Mouse (Mus musculus) heart, embryonic 11.5 days (tissue): ENCODE measurements around the gene Foxm1. TPM values are rescaled to one million over a fixed set of nuclear protein-coding genes. Genes with fewer than 3 reads are reported as not detected.

Source experiments
- ATAC-seq: fragments of 200-750 bp; cut with Nextera tagmentation; replicated peaks from 2 replicates; pipeline ENCODE4 v1.8.0; 2017; ENCODE audit warnings: moderate library complexity; ENCODE audit not compliant: insufficient number of reproducible peaks, low FRiP score, low TSS enrichment
- H3K27ac ChIP-seq: fragments of 300-500 bp; sonication (generic); 2 replicates; pipeline ENCODE4 v1.5.1; 2014; ENCODE audit warnings: mild to moderate bottlenecking, low read depth, low read length
- H3K27me3 ChIP-seq: fragments of 300-500 bp; sonication (generic); 2 replicates; pipeline ENCODE4 v1.6.1; 2014; ENCODE audit warnings: mild to moderate bottlenecking, low read length, mixed read lengths; ENCODE audit not compliant: control insufficient read depth, insufficient read depth
- H3K36me3 ChIP-seq: fragments of 300-500 bp; sonication (generic); 2 replicates; pipeline ENCODE4 v1.6.1; 2014; ENCODE audit warnings: mild to moderate bottlenecking, low read length, moderate library complexity, mixed read lengths; ENCODE audit not compliant: control insufficient read depth, insufficient read depth
- H3K4me1 ChIP-seq: fragments of 300-500 bp; sonication (generic); 2 replicates; pipeline ENCODE4 v1.6.1; 2014; ENCODE audit warnings: low read length; ENCODE audit not compliant: control insufficient read depth, insufficient read depth
- H3K4me2 ChIP-seq: fragments of 300-500 bp; sonication (generic); 2 replicates; pipeline ENCODE4 v1.6.1; 2014; ENCODE audit warnings: mild to moderate bottlenecking, moderate library complexity
- H3K4me3 ChIP-seq: fragments of 300-500 bp; sonication (generic); 2 replicates; pipeline ENCODE4 v1.5.1; 2014; ENCODE audit warnings: low read depth, low read length
- H3K9ac ChIP-seq: fragments of 300-500 bp; sonication (generic); 2 replicates; pipeline ENCODE4 v1.6.1; 2014; ENCODE audit warnings: mild to moderate bottlenecking, low read depth, low read length, moderate library complexity
- H3K9me3 ChIP-seq: fragments of 300-500 bp; sonication (generic); replicated peaks from 2 replicates; pipeline ENCODE4 v1.6.1; 2016; ENCODE audit warnings: low read length; ENCODE audit not compliant: control insufficient read depth
- WGBS: fragments of 180-500 bp; shearing (Covaris S2); extraction: QIAGEN DNeasy Blood & Tissue Kit; methylation state at CpG from one replicate; pipeline ENCODE4 v1.1.7; 2014; ENCODE audit not compliant: insufficient replicate concordance; 5-methylcytosine and 5-hydroxymethylcytosine counted together
- polyA plus RNA-seq: library from polyadenylated mRNA; unstranded; fragments of >200 nt; fragmentation: Nextera tagmentation; extraction: Ambion mirVana; gene quantifications from 2 replicates; pipeline ENCODE4 v1.2.1, GENCODE M21; 2014

The Foxm1 gene
- polyA plus RNA-seq, 1 experiment from 2014 or later, result 23.1 TPM

- WGBS, result 75% methylated on average over 10 of the region's 10 CpGs
- no peak overlapping the region for H3K4me3 ChIP-seq
- no peak overlapping the region for H3K27ac ChIP-seq
- no peaks in the 10 kb centered on the region for H3K36me3 ChIP-seq
- no peak overlapping the region for H3K9ac ChIP-seq
- H3K4me1 ChIP-seq, result no peaks in the 10 kb centered on the region
- no peak for ATAC-seq
- H3K4me2 ChIP-seq, result no peak overlapping the region
- H3K27me3 ChIP-seq, result no peaks in the 10 kb centered on the region
- H3K9me3 ChIP-seq, result no peaks in the 10 kb centered on the region
These were observed 17.1 kb upstream of the Foxm1 start for GRCm38 (mm10) chr6:128345623-128346022.

DNA sequence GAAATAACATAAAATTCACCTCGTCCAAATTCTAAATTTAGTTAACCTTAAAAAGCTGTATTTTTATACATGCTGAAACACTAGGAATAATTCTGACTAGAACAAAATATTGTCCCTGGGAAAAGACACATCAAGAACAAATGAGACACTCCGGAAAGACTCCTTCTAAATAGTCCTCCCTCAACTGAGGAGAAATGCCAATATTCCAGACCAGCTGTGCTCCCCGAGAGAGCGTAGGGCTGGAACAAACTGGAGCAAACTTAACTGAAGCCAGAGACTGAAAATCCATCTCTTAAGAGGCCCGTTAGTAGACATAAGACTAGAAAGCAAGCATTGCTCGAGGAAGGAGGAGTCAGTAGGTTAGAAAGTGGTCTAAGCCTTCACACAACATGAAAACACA lies 16.0 kb upstream of the Foxm1 start:
- H3K4me2 ChIP-seq, result no peak overlapping the region
- 91% methylated on average over 6 of the region's 6 CpGs for WGBS
- no peak overlapping the region for H3K9ac ChIP-seq
- H3K4me1 ChIP-seq, result no peaks in the 10 kb centered on the region
- no peaks in the 10 kb centered on the region for H3K9me3 ChIP-seq
- H3K27me3 ChIP-seq, result no peaks in the 10 kb centered on the region
- 0 out of 2 replicates have a peak, but pooled peaks cover 2% of the 10 kb centered on the region for H3K36me3 ChIP-seq
- H3K4me3 ChIP-seq, result no peak overlapping the region
- no peak for ATAC-seq
- no peak overlapping the region for H3K27ac ChIP-seq

- 0 out of 2 replicates have a peak, but pooled peaks cover 3% of the 10 kb centered on the region for H3K4me1 ChIP-seq
- no peak overlapping the region for H3K27ac ChIP-seq
- H3K9ac ChIP-seq, result no peak overlapping the region
- ATAC-seq, result no peak
- no peak overlapping the region for H3K4me2 ChIP-seq
- no peak overlapping the region for H3K4me3 ChIP-seq
- H3K36me3 ChIP-seq, result 0 out of 2 replicates have a peak, but pooled peaks cover 2% of the 10 kb centered on the region
- H3K9me3 ChIP-seq, result no peaks in the 10 kb centered on the region
- H3K27me3 ChIP-seq, result no peaks in the 10 kb centered on the region
- 63% methylated on average over 7 of the region's 7 CpGs for WGBS
These were observed 13.1 kb upstream of the Foxm1 start for GRCm38 (mm10) chr6:128349711-128350110.

GRCm38 (mm10) chr6:128354140-128354539 lies 8.6 kb upstream of the Foxm1 start:
- Histone ChIP-seq H3K9me3 (no peaks in the 10 kb centered on the region), H3K4me2 (no peak overlapping the region), H3K4me1 (0 out of 2 replicates have a peak, but pooled peaks cover 4% of the 10 kb centered on the region), H3K4me3 (no peak overlapping the region), H3K27ac (no peak overlapping the region), H3K36me3 (peaks cover 13% of the 10 kb centered on the region; the same call in 1 of the 2 replicates), H3K9ac (no peak overlapping the region), H3K27me3 (no peaks in the 10 kb centered on the region)
- no peak for ATAC-seq
- WGBS, result 58% methylated on average over 3 of the region's 3 CpGs

DNA sequence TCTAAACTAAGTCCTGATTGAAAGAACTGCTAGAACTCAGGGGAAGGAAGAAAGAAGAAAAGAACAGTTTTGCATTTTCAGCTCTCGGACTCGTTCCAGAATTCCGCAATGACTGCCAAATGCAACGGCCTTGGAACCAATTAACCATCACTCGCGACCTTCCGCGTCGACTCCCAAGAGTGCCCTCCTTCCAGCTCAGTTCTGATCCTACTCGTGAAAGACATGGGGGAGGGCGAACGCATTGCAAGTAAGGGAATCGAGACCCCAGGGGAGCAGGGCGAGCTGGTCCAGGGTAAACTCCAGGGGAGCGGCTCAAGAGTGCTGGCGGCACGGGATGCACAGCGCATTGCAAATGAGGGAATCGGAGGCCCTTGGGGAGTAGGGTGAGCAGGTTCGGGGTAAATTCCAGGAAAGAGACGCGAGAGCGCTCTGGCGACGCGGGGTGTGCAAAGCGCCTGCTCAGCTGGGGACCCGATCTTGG lies 7.5 kb upstream of the Foxm1 start:
- no peaks in the 10 kb centered on the region for H3K9me3 ChIP-seq
- H3K27ac ChIP-seq, result peak overlapping the region; percentile 73
- H3K4me3 ChIP-seq, result peak overlapping the region; percentile 65
- H3K27me3 ChIP-seq, result no peaks in the 10 kb centered on the region
- under 1% methylated on average over 26 of the region's 28 CpGs for WGBS
- peak; percentile 46 for ATAC-seq
- H3K9ac ChIP-seq, result peak overlapping the region; percentile 73
- H3K4me2 ChIP-seq, result peak overlapping the region; percentile 84
- peaks cover 4% of the 10 kb centered on the region; the same call in 1 of the 2 replicates for H3K4me1 ChIP-seq
- H3K36me3 ChIP-seq, result peaks cover 13% of the 10 kb centered on the region; the same call in 1 of the 2 replicates

GRCm38 (mm10) chr6:128355726-128356416 lies 6.9 kb upstream of the Foxm1 start, which contains the start of gene Tulp3:
TSS of gene Tulp3 (minus strand) at chr6:128355851.
- no peaks in the 10 kb centered on the region for H3K9me3 ChIP-seq
- no peaks in the 10 kb centered on the region for H3K27me3 ChIP-seq
- peak within 1 kb of the TSS; percentile 73 for H3K9ac ChIP-seq
- peak; percentile 99 for ATAC-seq
- peak within 1 kb of the TSS; percentile 65 for H3K4me3 ChIP-seq
- under 1% methylated on average over 34 of the region's 42 CpGs for WGBS
- H3K36me3 ChIP-seq, result peaks cover 12% of the 10 kb centered on the region; the same call in 1 of the 2 replicates
- peaks cover 4% of the 10 kb centered on the region; the same call in 1 of the 2 replicates for H3K4me1 ChIP-seq
- H3K4me2 ChIP-seq, result peak within 1 kb of the TSS; percentile 84
- H3K27ac ChIP-seq, result peak within 1 kb of the TSS; percentile 73

DNA sequence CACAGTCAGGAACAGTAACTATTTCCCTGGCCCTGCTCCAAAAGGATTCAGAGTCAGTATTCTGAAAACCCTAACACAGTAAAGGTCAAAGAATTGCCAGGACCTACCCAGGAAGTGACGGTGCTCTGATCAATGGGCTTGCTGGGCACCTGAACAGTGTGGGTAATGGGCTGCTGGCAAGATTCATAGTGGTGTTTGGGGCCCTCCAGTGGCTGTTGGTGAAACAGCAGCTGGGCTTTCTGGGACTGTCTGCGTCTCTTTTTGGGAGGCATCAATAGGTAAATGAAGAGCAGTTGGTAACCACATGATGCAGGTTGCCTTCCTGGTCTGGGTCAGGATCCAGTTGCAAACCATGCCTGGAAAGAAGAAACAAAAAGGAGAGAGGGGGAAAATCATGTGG lies 3.8 kb upstream of the Foxm1 start:
- WGBS, result 41% methylated on average over 2 of the region's 2 CpGs

GRCm38 (mm10) chr6:128361901-128362300 lies 866 bp upstream of the Foxm1 start:
- H3K4me2 ChIP-seq, result peak overlapping the region; percentile 85
- peak overlapping the region; percentile 96 for H3K27ac ChIP-seq
- H3K36me3 ChIP-seq, result peaks cover 20% of the 10 kb centered on the region
- no peak for ATAC-seq
- H3K27me3 ChIP-seq, result no peaks in the 10 kb centered on the region
- H3K4me3 ChIP-seq, result peak overlapping the region; percentile 96
- no peaks in the 10 kb centered on the region for H3K9me3 ChIP-seq
- H3K9ac ChIP-seq, result peak overlapping the region; percentile 86
- 18% methylated on average over 9 of the region's 9 CpGs for WGBS
- H3K4me1 ChIP-seq, result peaks cover 11% of the 10 kb centered on the region

More for the DNA sequence above, 3.8 kb upstream of the Foxm1 start:
- Histone ChIP-seq H3K9me3 (no peaks in the 10 kb centered on the region), H3K9ac (no peak overlapping the region), H3K27me3 (no peaks in the 10 kb centered on the region), H3K4me1 (peaks cover 14% of the 10 kb centered on the region), H3K36me3 (peaks cover 11% of the 10 kb centered on the region; the same call in 1 of the 2 replicates), H3K4me3 (no peak overlapping the region), H3K4me2 (no peak overlapping the region), H3K27ac (no peak overlapping the region)
- no peak for ATAC-seq
